8 mouse cellular contexts compared by ENCODE assay signal in genomic region chr4:117680963-117681362, GRCm38 (mm10). TPM values are rescaled to one million over a fixed set of nuclear protein-coding genes. Genes with fewer than 3 reads are reported as not detected.
DNase-seq lines count a peak whose midpoint lies in the region; ATAC-seq lines count a peak whose summit lies in the region.

No protein-coding gene starts in this region.

- peak overlapping the region; percentile 94 for H3K9ac ChIP-seq in kidney, embryonic 16.5 days (replicated peaks; ENCODE audit: low read length)
- H3K9ac ChIP-seq in hindbrain, embryonic 13.5 days, result peak overlapping the region; percentile 88; the same call in 1 of the 2 replicates
- H3K9ac ChIP-seq in midbrain, embryonic 13.5 days (replicated peaks), result no peak overlapping the region

- H3K36me3 ChIP-seq in kidney, embryonic 16.5 days (ENCODE audit: insufficient read depth, low read length), result peaks cover 25% of the 10 kb centered on the region
- H3K36me3 ChIP-seq in hindbrain, embryonic 13.5 days, result peaks cover 40% of the 10 kb centered on the region
- H3K36me3 ChIP-seq in midbrain, embryonic 13.5 days, result peaks cover 41% of the 10 kb centered on the region

- peak overlapping the region; percentile 90 for H3K4me2 ChIP-seq in kidney, embryonic 16.5 days (replicated peaks; ENCODE audit: low read depth, low read length)
- H3K4me2 ChIP-seq in hindbrain, embryonic 13.5 days, result peak overlapping the region; percentile 72
- peak overlapping the region; percentile 98 for H3K4me2 ChIP-seq in midbrain, embryonic 13.5 days (replicated peaks)

- WGBS in kidney, embryonic 16.5 days, result 79% methylated on average over 6 of the region's 6 CpGs
- 81% methylated on average over 6 of the region's 6 CpGs for WGBS in hindbrain, embryonic 13.5 days
- WGBS in midbrain, embryonic 13.5 days, result 76% methylated on average over 6 of the region's 6 CpGs

- H3K9me3 ChIP-seq in kidney, embryonic 16.5 days (ENCODE audit: low read length), result no peaks in the 10 kb centered on the region
- no peaks in the 10 kb centered on the region for H3K9me3 ChIP-seq in hindbrain, embryonic 13.5 days
- no peaks in the 10 kb centered on the region for H3K9me3 ChIP-seq in midbrain, embryonic 13.5 days

- H3K27ac ChIP-seq in kidney, embryonic 16.5 days (ENCODE audit: low read length), result no peak overlapping the region
- no peak overlapping the region for H3K27ac ChIP-seq in hindbrain, embryonic 13.5 days
- no peak overlapping the region for H3K27ac ChIP-seq in midbrain, embryonic 13.5 days

- no peaks in the 10 kb centered on the region for H3K27me3 ChIP-seq in kidney, embryonic 16.5 days (ENCODE audit: insufficient read depth, low read length)
- H3K27me3 ChIP-seq in hindbrain, embryonic 13.5 days, result no peaks in the 10 kb centered on the region
- H3K27me3 ChIP-seq in midbrain, embryonic 13.5 days, result no peaks in the 10 kb centered on the region

- peaks cover 9% of the 10 kb centered on the region for H3K4me1 ChIP-seq in kidney, embryonic 16.5 days (ENCODE audit: insufficient read depth, low read length)
- H3K4me1 ChIP-seq in hindbrain, embryonic 13.5 days (replicated peaks), result peaks cover 18% of the 10 kb centered on the region
- peaks cover 17% of the 10 kb centered on the region for H3K4me1 ChIP-seq in midbrain, embryonic 13.5 days (replicated peaks)

- DNase-seq in kidney, adult 8-10 months, result no peak
- peak; percentile 46 for DNase-seq in NIH3T3 (ENCODE audit: low read depth)
- no peak for DNase-seq in urinary bladder, postnatal 36 days (ENCODE audit: low spot score in 2 of 2)
- DNase-seq in cerebellum, adult 11-12 months, result no peak
- no peak for DNase-seq in cerebellum, postnatal 10 days

- H3K4me3 ChIP-seq in kidney, embryonic 16.5 days (ENCODE audit: low read length), result peak overlapping the region; percentile 95
- peak overlapping the region; percentile 87 for H3K4me3 ChIP-seq in hindbrain, embryonic 13.5 days
- H3K4me3 ChIP-seq in midbrain, embryonic 13.5 days (replicated peaks), result peak overlapping the region; percentile 85

- no peak for ATAC-seq in kidney, embryonic 16.5 days (ENCODE audit: low FRiP score, low TSS enrichment)
- ATAC-seq in hindbrain, embryonic 13.5 days (ENCODE audit: low FRiP score), result no peak
- ATAC-seq in midbrain, embryonic 13.5 days, result no peak

RNA-seq across cellular contexts. Expression of gene Dmap1, which starts 1.1 kb away (rescaled TPM):
- 61.0 and 64.8 TPM in 2 replicates for polyA plus RNA-seq in kidney, embryonic 16.5 days (2015; fragmentation: Nextera tagmentation; extraction: Ambion mirVana)
- polyA plus RNA-seq in hindbrain, embryonic 13.5 days (2015; fragmentation: Nextera tagmentation; extraction: Ambion mirVana), result 74.9 and 76.6 TPM in 2 replicates
- 77.8 and 78.2 TPM in 2 replicates for polyA plus RNA-seq in midbrain, embryonic 13.5 days (2015; fragmentation: Nextera tagmentation; extraction: Ambion mirVana)

RNA-seq across cellular contexts. Expression of gene Gm12845, which starts 43.2 kb away (rescaled TPM):
- polyA plus RNA-seq in kidney, embryonic 16.5 days (2015; fragmentation: Nextera tagmentation; extraction: Ambion mirVana), result not detected in 2 replicates
- polyA plus RNA-seq in hindbrain, embryonic 13.5 days (2015; fragmentation: Nextera tagmentation; extraction: Ambion mirVana), result not detected in 2 replicates
- polyA plus RNA-seq in midbrain, embryonic 13.5 days (2015; fragmentation: Nextera tagmentation; extraction: Ambion mirVana), result not detected in 2 replicates
